Mouse (Mus musculus) right cerebral cortex, adult 2 months (tissue): ENCODE measurements around the gene Casp9.
"Not testable (repeated sequence)": the region's sequence is repeated elsewhere in the genome, so short reads cannot be mapped to it uniquely, and the experiment has no call there.

ENCODE experiments used
- DNase-seq, 2 experiments: peaks; one replicate each; pipeline ENCODE4 v3.0.0; 2021 to 2022; ENCODE audit warnings: low spot score in 2 of 2

Casp9 gene

GRCm38 (mm10) chr4:141793282-141794151, at the start of gene Casp9:
Gene Casp9, plus strand, starts transcription at chr4:141793612.
- peak; percentile 95 for DNase-seq

GRCm38 (mm10) chr4:141746578-141747346, 46.6 kb upstream of the Casp9 start, which contains the start of gene Agmat:
Gene Agmat, plus strand, starts transcription at chr4:141746672.
- DNase-seq, result no peak

GRCm38 (mm10) chr4:141749557-141749956, 43.9 kb upstream of the Casp9 start:
- no peak for DNase-seq

- no peak for DNase-seq
These were observed 42.6 kb upstream of the Casp9 start for GRCm38 (mm10) chr4:141750826-141751225.

GRCm38 (mm10) chr4:141751419-141752075, 41.9 kb upstream of the Casp9 start:
- DNase-seq, result no peak

GRCm38 (mm10) chr4:141752076-141752421, 41.4 kb upstream of the Casp9 start:
- DNase-seq, result no peak

- no peak for DNase-seq
These were observed 38.0 kb upstream of the Casp9 start for GRCm38 (mm10) chr4:141755375-141755930.

GRCm38 (mm10) chr4:141757124-141757523, 36.3 kb upstream of the Casp9 start:
- no peak for DNase-seq

- DNase-seq, result no peak
These were observed 34.4 kb upstream of the Casp9 start for GRCm38 (mm10) chr4:141758874-141759542.

GRCm38 (mm10) chr4:141760942-141761341, 32.5 kb upstream of the Casp9 start:
- DNase-seq, result no peak

GRCm38 (mm10) chr4:141762102-141762598, 31.3 kb upstream of the Casp9 start:
- DNase-seq, result no peak

- no peak for DNase-seq
These were observed 29.9 kb upstream of the Casp9 start for GRCm38 (mm10) chr4:141763476-141763875.

- no peak for DNase-seq
These were observed 28.4 kb upstream of the Casp9 start for GRCm38 (mm10) chr4:141765008-141765407.

GRCm38 (mm10) chr4:141766316-141766667, 27.1 kb upstream of the Casp9 start:
- DNase-seq, result peak in 1 of 2 experiments; percentile 31

GRCm38 (mm10) chr4:141766668-141767352, 26.6 kb upstream of the Casp9 start:
- peak in 1 of 2 experiments; percentile 30 for DNase-seq

- DNase-seq, result peak in 1 of 2 experiments; percentile 20
These were observed 25.9 kb upstream of the Casp9 start for GRCm38 (mm10) chr4:141767353-141768036.

GRCm38 (mm10) chr4:141769501-141770160, 23.8 kb upstream of the Casp9 start:
- DNase-seq, result no peak

GRCm38 (mm10) chr4:141771823-141772222, 21.6 kb upstream of the Casp9 start:
- DNase-seq, result no peak

GRCm38 (mm10) chr4:141773019-141773418, 20.4 kb upstream of the Casp9 start:
- DNase-seq, result not testable (repeated sequence)
